Mouse (Mus musculus): ENCODE data around the gene 2310057M21Rik. TPM values are rescaled to one million over a fixed set of nuclear protein-coding genes. Genes with fewer than 3 reads are reported as not detected.

2310057M21Rik gene
- polyA plus RNA-seq (2017; shearing (Covaris generic)): 28.1 TPM

DNA sequence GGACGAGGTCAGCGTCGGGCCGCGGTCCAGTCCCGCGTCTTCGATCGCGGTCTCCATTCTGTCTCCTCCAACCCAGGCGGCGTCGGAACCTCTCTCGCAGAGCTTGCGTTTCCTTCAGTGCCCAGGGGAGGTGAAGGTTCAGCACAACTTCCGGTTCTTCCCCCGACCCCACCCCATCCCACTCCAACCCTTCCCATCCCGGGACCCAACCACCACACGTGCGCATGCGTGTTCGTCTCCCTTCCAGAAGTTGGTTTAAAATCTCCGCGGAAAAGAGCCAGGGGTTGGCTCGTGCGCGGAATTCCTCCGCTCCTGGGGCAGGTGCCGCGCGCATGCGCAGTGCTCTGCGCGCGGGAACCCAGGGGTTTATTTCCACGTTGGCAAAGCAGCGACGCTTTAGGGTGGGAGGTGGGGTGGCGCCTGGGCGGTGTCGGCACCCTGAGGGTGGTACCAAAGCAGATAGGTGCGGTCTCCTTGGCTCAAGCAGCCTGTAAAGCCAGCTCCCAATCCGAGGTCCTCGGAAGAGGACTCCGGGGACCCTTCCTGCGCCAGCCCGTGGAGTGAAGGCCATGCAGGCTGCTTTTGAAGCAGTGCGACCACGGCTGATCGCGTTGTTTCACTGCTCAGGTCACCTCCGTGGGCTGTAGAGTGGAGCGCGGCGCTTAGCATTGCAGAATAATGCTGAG lies at the start of gene 2310057M21Rik:
Gene 2310057M21Rik (minus strand): TSS at position 145 of the 686 bp plus-strand sequence.

DNA sequence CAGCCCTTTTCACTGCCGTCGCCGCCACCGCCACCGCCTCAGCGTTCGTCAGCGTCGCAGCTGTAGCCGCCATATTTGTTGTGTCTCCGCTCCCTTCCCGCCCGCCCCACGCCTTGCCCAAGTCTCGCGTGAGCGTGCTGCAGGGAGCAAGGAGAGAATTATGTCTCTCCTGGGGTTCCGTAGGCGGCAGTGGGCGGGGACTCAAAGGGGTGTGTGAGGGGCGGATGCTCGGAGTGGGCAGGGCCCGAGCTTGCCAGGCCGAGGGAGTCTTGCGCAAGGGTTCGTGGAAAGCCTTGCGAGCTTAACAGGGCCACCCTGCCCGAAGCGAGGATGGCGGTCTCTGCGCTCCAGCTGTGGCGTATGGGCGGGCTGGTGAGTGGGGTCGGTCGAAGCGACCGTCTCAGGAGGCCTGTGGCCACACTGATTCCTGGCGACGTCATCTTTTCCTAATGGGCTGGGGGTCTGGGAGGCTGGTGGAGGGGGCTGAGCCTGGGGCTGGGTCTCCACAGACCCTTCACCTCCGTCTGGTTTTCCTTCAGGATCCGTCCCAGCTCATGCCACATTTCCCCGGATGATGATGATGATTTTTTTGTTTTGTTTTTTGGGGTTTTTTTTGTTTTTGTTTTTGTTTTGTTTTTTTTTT lies 48.0 kb upstream of the 2310057M21Rik start, which contains the start of the genes Ikzf5 and Acadsb:
Gene Ikzf5 (minus strand): TSS at position 106 of the 643 bp plus-strand sequence.
Gene Acadsb (plus strand): TSS at position 186 of the 643 bp plus-strand sequence.

DNA sequence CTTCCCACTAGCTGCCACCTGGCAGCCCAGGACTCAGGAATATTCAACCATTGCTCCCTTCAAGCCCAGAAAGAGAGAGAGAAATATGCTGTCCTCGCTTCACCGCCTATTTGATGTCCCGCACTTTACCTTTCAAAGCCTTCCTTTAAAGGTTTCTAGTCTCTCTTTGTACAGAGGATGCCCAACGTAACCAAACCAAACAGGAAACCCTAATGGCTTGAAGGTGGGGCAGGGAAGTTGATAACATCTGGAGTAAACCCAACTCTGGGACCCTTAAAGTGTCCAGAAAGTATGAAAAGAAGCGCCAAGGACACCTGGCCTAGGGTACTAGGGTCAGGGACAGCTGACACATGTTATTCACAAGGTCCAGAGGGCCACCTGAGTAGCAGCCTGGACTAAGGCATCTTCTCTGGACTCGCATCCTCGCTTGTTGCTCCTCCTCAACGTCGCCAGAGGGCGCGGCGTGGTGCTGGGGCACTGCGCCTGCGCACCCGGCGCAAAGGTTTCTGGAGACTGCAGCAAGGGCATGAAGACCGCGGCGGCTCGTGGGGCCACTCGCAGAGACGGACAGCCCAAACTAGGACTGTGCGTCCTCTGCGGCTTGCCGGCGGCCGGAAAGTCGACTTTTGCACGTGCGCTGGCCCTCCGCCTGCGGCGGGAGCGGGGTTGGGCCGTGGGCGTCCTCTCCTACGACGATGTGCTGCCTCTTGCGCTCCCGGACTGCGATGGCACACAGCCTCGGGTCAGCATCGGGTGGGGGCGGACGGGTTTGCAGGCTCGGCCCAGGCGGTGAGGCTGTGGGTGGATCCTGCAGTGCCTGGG lies 8.3 kb upstream of the 2310057M21Rik start, which contains the start of gene Pstk:
Gene Pstk (plus strand): TSS at position 494 of the 822 bp plus-strand sequence.

DNA sequence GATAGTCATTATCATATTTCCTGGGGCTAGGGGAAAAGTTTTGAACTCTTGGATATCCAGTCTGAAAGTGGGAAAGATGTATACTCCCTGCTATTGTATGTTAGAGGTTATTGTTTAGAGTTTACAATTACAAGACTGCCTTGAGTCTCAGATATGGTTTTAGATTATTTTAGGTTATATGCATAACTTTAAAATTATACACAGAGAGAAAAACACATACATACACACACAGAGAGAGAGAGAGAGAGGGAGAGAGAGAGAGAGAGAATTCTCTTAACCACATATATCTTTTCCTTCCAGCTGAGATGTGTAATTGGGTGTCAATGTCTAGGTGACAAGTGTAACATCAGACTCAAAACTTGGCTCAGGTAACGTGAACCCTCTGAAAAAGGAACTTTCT lies 29.0 kb downstream of the 2310057M21Rik start, which contains the start of gene Fam24a:
Gene Fam24a (plus strand): TSS at position 301 of the 400 bp plus-strand sequence.

DNA sequence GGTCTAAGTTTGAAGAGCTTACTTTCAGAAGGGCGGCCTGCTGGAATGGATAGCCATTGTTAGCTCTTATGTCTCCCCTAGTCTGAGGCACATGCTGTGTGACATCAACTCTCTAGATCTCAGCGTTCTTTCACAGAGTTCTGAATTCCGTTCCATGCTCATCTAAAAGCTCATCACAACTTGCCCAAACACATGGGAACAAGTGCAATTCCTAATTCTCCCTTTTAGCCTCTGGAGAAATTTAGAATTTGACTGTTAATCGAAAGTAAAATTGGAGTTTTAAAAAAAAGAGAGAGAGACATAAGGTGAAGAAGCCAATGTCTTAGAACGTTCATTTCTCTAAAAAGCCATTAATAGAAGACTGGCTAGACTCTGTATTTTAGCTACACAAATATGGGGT lies 33.1 kb downstream of the 2310057M21Rik start, which contains the start of gene Fam24b:
Gene Fam24b (minus strand): TSS at position 101 of the 400 bp plus-strand sequence.

DNA sequence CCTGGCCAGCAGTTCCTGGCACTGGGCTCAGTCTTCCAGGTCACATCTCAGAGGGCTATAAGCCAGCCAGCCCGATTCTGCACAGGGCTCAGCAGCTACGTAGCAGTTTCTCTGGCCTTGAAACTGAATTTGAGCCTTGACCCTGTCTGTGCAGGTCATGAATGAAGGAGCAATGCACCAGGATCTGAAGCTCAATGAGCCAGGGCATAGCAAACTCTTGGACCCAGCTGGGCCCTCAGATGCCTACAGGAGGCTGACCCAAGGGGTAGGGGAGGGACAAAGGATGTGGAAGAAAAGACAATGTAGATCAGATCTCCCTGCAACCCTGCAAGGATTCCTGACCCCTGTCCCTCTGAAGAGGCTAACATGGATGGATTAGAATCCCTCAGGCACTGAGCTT lies 40.4 kb downstream of the 2310057M21Rik start, which contains the start of gene Cuzd1:
Gene Cuzd1 (minus strand): TSS at position 101 of the 400 bp plus-strand sequence.

Other genes starting within 250 kb of the 2310057M21Rik start
- not detected for gene 4933402N03Rik, start 216.4 kb downstream of the 2310057M21Rik start, polyA plus RNA-seq (2017; shearing (Covaris generic))
- gene 5430419D17Rik, start 188.4 kb downstream of the 2310057M21Rik start, polyA plus RNA-seq (2017; shearing (Covaris generic)): not detected
- gene Cuzd1, start 40.5 kb downstream of the 2310057M21Rik start, polyA plus RNA-seq (2017; shearing (Covaris generic)): not detected
- gene Fam24b, start 33.2 kb downstream of the 2310057M21Rik start, polyA plus RNA-seq (2017; shearing (Covaris generic)): not detected
- gene Fam24a, start 28.9 kb downstream of the 2310057M21Rik start, polyA plus RNA-seq (2017; shearing (Covaris generic)): not detected
- 43.8 TPM for gene Pstk, start 8.4 kb upstream of the 2310057M21Rik start, polyA plus RNA-seq (2017; shearing (Covaris generic))
- 31.3 TPM for gene Ikzf5, start 47.8 kb upstream of the 2310057M21Rik start, polyA plus RNA-seq (2017; shearing (Covaris generic))
- gene Acadsb, start 47.8 kb upstream of the 2310057M21Rik start, polyA plus RNA-seq (2017; shearing (Covaris generic)): 62.7 TPM
- gene Hmx3, start 180.1 kb upstream of the 2310057M21Rik start, polyA plus RNA-seq (2017; shearing (Covaris generic)): not detected
- gene Hmx2, start 186.0 kb upstream of the 2310057M21Rik start, polyA plus RNA-seq (2017; shearing (Covaris generic)): not detected
- gene Bub3, start 197.5 kb upstream of the 2310057M21Rik start, polyA plus RNA-seq (2017; shearing (Covaris generic)): 202 TPM